Mouse (Mus musculus) bone marrow macrophage, adult 2 months (primary cell): ENCODE measurements around the gene Bud23.

Source experiments
- CTCF ChIP-seq: IDR thresholded peaks from 2 replicates; pipeline ENCODE4 v1.5.1; 2012; ENCODE audit warnings: low read depth, mild to moderate bottlenecking, low read length, moderate library complexity
- POLR2A ChIP-seq: IDR thresholded peaks from 2 replicates; pipeline ENCODE4 v1.6.1; 2012; ENCODE audit warnings: mild to moderate bottlenecking, low read depth, low read length, borderline replicate concordance

DNA sequence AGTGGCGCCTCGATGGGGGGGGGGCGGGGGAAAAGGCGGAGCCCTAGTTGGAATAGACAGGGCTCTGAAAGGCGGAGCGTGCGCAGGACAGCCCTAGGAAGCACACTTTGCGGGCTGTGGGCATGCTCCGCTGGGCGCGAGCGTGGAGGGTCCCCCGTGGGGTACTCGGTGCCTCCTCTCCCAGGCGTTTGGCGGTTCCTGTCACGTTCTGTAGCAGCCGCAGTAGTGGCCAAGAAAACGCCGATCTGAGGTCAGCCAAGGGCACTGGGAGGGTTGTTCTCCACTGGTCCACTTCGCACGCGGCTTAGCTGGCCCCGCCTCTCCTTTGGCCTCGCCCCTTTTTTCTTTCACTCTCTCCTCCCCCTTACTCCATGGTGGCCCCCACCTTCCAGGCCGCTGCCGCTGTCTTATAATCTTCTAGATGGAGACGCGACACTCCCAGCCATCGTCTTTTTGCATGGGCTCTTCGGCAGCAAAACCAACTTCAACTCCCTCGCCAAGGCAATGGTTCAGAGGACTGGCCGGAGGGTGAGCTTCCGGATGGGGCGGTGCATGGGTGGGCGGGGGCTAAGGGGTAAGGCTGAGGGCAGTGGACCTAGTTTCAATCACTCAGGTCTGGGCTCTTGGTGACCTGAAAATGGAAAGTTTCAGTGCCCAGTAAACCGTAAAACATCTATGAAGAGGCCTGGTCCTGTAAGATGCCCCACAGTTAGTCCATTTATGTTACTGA lies 55.0 kb downstream of the Bud23 start:
- TF ChIP-seq POLR2A (0 out of 2 replicates have a peak, but pooled peaks have one; percentile 14), CTCF (no peak)
